Comparison of ENCODE assay signal across 18 mouse cellular contexts in genomic region chr13:91094851-91095250, GRCm38 (mm10).
A peak's percentile ranks its signal among the peaks of the same experiment; 100 is the strongest.
DNase-seq lines count a peak whose midpoint lies in the region; ATAC-seq and TF ChIP-seq lines count a peak whose summit lies in the region.
"Had no signal": no experiment of that assay in that cellular context is flagged by ENCODE, and none has a peak within 500 bp of the region (broad histone marks: within the 10 kb centered on the region; RNA-seq: fewer than 3 reads in every experiment).

No protein-coding gene starts in this region.

- H3K9me3 ChIP-seq in hindbrain, embryonic 13.5 days: no peaks in the 10 kb centered on the region
- H3K9me3 ChIP-seq in hindbrain, embryonic 12.5 days (replicated peaks): no peaks in the 10 kb centered on the region
- no peaks in the 10 kb centered on the region for H3K9me3 ChIP-seq in lung, postnatal 0 days (ENCODE audit: low read length)
- H3K9me3 ChIP-seq in hindbrain, embryonic 16.5 days (ENCODE audit: control insufficient read depth, low read length): no peaks in the 10 kb centered on the region
- no peaks in the 10 kb centered on the region for H3K9me3 ChIP-seq in limb, embryonic 10.5 days (replicated peaks)
- no peaks in the 10 kb centered on the region for H3K9me3 ChIP-seq in forebrain, embryonic 13.5 days (replicated peaks)
- H3K9me3 ChIP-seq: forebrain, embryonic 15.5 days; heart, embryonic 13.5 days; liver, embryonic 12.5 days; lung, embryonic 15.5 days; stomach, embryonic 15.5 days had no signal

- H3K4me1 ChIP-seq in hindbrain, embryonic 13.5 days (replicated peaks): peaks cover 11% of the 10 kb centered on the region
- no peaks in the 10 kb centered on the region for H3K4me1 ChIP-seq in hindbrain, embryonic 12.5 days
- H3K4me1 ChIP-seq in lung, postnatal 0 days (ENCODE audit: insufficient read depth, low read depth, low read length): no peaks in the 10 kb centered on the region
- peaks cover 14% of the 10 kb centered on the region for H3K4me1 ChIP-seq in hindbrain, embryonic 16.5 days (ENCODE audit: control insufficient read depth, insufficient read depth, low read depth, low read length)
- H3K4me1 ChIP-seq in limb, embryonic 10.5 days: peaks cover 21% of the 10 kb centered on the region
- H3K4me1 ChIP-seq in forebrain, embryonic 13.5 days: peaks cover 14% of the 10 kb centered on the region
- H3K4me1 ChIP-seq: stomach, embryonic 15.5 days had no signal

- H3K36me3 ChIP-seq in hindbrain, embryonic 13.5 days: no peaks in the 10 kb centered on the region
- no peaks in the 10 kb centered on the region for H3K36me3 ChIP-seq in hindbrain, embryonic 12.5 days
- H3K36me3 ChIP-seq in lung, postnatal 0 days (ENCODE audit: insufficient read depth, low read length): no peaks in the 10 kb centered on the region
- H3K36me3 ChIP-seq in hindbrain, embryonic 16.5 days (ENCODE audit: control insufficient read depth, insufficient read depth, low read length): no peaks in the 10 kb centered on the region
- no peaks in the 10 kb centered on the region for H3K36me3 ChIP-seq in limb, embryonic 10.5 days
- H3K36me3 ChIP-seq in forebrain, embryonic 13.5 days (ENCODE audit: poor library complexity, severe bottlenecking): no peaks in the 10 kb centered on the region
- H3K36me3 ChIP-seq: forebrain, embryonic 15.5 days; heart, embryonic 13.5 days; liver, embryonic 12.5 days; lung, embryonic 15.5 days; stomach, embryonic 15.5 days had no signal

- no peaks in the 10 kb centered on the region for H3K27me3 ChIP-seq in hindbrain, embryonic 13.5 days
- H3K27me3 ChIP-seq in hindbrain, embryonic 12.5 days: no peaks in the 10 kb centered on the region
- no peaks in the 10 kb centered on the region for H3K27me3 ChIP-seq in lung, postnatal 0 days (replicated peaks; ENCODE audit: insufficient read depth, low read length)
- no peaks in the 10 kb centered on the region for H3K27me3 ChIP-seq in hindbrain, embryonic 16.5 days (replicated peaks; ENCODE audit: control insufficient read depth, insufficient read depth, low read length)
- H3K27me3 ChIP-seq in limb, embryonic 10.5 days (ENCODE audit: low read depth, poor library complexity, severe bottlenecking): no peaks in the 10 kb centered on the region
- H3K27me3 ChIP-seq in forebrain, embryonic 13.5 days: no peaks in the 10 kb centered on the region
- H3K27me3 ChIP-seq: forebrain, embryonic 15.5 days; heart, embryonic 13.5 days; liver, embryonic 12.5 days; lung, embryonic 15.5 days; stomach, embryonic 15.5 days had no signal

- H3K4me3 ChIP-seq in hindbrain, embryonic 13.5 days: no peak overlapping the region
- no peak overlapping the region for H3K4me3 ChIP-seq in hindbrain, embryonic 12.5 days
- H3K4me3 ChIP-seq in lung, postnatal 0 days (ENCODE audit: low read depth, low read length): no peak overlapping the region
- H3K4me3 ChIP-seq in hindbrain, embryonic 16.5 days (ENCODE audit: low read length): no peak overlapping the region
- H3K4me3 ChIP-seq in limb, embryonic 10.5 days: no peak overlapping the region
- no peak overlapping the region for H3K4me3 ChIP-seq in forebrain, embryonic 13.5 days
- H3K4me3 ChIP-seq: forebrain, embryonic 15.5 days; gastrocnemius, adult 2 months; heart, embryonic 13.5 days; liver, embryonic 12.5 days; lung, embryonic 15.5 days; stomach, embryonic 15.5 days had no signal

- WGBS in hindbrain, embryonic 13.5 days: 86% methylated on average over 4 of the region's 4 CpGs
- 94% methylated on average over 4 of the region's 4 CpGs for WGBS in hindbrain, embryonic 12.5 days
- WGBS in lung, postnatal 0 days: 78% methylated on average over 4 of the region's 4 CpGs
- WGBS in hindbrain, embryonic 16.5 days: 87% methylated on average over 4 of the region's 4 CpGs
- 94% methylated on average over 4 of the region's 4 CpGs for WGBS in limb, embryonic 10.5 days
- 92% methylated on average over 4 of the region's 4 CpGs for WGBS in forebrain, embryonic 13.5 days

- no peak for ATAC-seq in hindbrain, embryonic 13.5 days (ENCODE audit: low FRiP score)
- ATAC-seq in hindbrain, embryonic 12.5 days (ENCODE audit: low FRiP score): no peak
- no peak for ATAC-seq in lung, postnatal 0 days
- no peak for ATAC-seq in hindbrain, embryonic 16.5 days
- no peak for ATAC-seq in forebrain, embryonic 13.5 days
- ATAC-seq: intestine, postnatal 0 days; liver, embryonic 12.5 days had no signal

- H3K4me2 ChIP-seq in hindbrain, embryonic 13.5 days: no peak overlapping the region
- no peak overlapping the region for H3K4me2 ChIP-seq in hindbrain, embryonic 12.5 days (replicated peaks)
- no peak overlapping the region for H3K4me2 ChIP-seq in lung, postnatal 0 days (replicated peaks; ENCODE audit: low read depth, low read length)
- H3K4me2 ChIP-seq in hindbrain, embryonic 16.5 days (ENCODE audit: low read length): no peak overlapping the region; the same call in 1 of the 2 replicates
- H3K4me2 ChIP-seq in forebrain, embryonic 13.5 days: no peak overlapping the region
- H3K4me2 ChIP-seq: forebrain, embryonic 15.5 days; heart, embryonic 13.5 days; liver, embryonic 12.5 days; lung, embryonic 15.5 days; stomach, embryonic 15.5 days had no signal

- no peak for TF ChIP-seq CTCF in lung, postnatal 0 days (IDR thresholded peaks at IDR 0.05)

- H3K9ac ChIP-seq in hindbrain, embryonic 13.5 days: no peak overlapping the region
- H3K9ac ChIP-seq in hindbrain, embryonic 12.5 days: no peak overlapping the region
- H3K9ac ChIP-seq in lung, postnatal 0 days (replicated peaks; ENCODE audit: low read depth): no peak overlapping the region
- no peak overlapping the region for H3K9ac ChIP-seq in hindbrain, embryonic 16.5 days (ENCODE audit: low read depth, low read length)
- no peak overlapping the region for H3K9ac ChIP-seq in forebrain, embryonic 13.5 days
- H3K9ac ChIP-seq: heart, embryonic 13.5 days; liver, embryonic 12.5 days; lung, embryonic 15.5 days; stomach, embryonic 15.5 days had no signal

- no peak for DNase-seq in lung, postnatal 0 days (ENCODE audit: low spot score)
- no peak for DNase-seq in lung, postnatal 25 days (ENCODE audit: low spot score)
- no peak for DNase-seq in limb, embryonic 10.5 days (ENCODE audit: low spot score)
- DNase-seq in ovary, postnatal 14 days (ENCODE audit: low spot score): no peak
- DNase-seq: cerebellum, adult 9-11 months; gastrocnemius, adult 2 months; heart, adult 11 months; heart, postnatal 36 days had no signal

- peak overlapping the region; percentile 49; the same call in 1 of the 2 replicates for H3K27ac ChIP-seq in hindbrain, embryonic 13.5 days
- no peak overlapping the region for H3K27ac ChIP-seq in hindbrain, embryonic 12.5 days
- H3K27ac ChIP-seq in lung, postnatal 0 days (ENCODE audit: low read length): peak overlapping the region; percentile 57; the same call in 1 of the 2 replicates
- peak overlapping the region; percentile 67 for H3K27ac ChIP-seq in hindbrain, embryonic 16.5 days (ENCODE audit: low read depth, low read length)
- peak overlapping the region; percentile 81; the same call in 1 of the 2 replicates for H3K27ac ChIP-seq in limb, embryonic 10.5 days
- H3K27ac ChIP-seq in forebrain, embryonic 13.5 days: no peak overlapping the region
- H3K27ac ChIP-seq: gastrocnemius, adult 2 months; heart, embryonic 13.5 days; liver, embryonic 12.5 days had no signal

- no peak for TF ChIP-seq EP300 in lung, postnatal 0 days (IDR thresholded peaks at IDR 0.05)

Comparison
In these comparisons a context has a peak if more than half of its experiments do, and no peak if none do; other contexts are left out.
1. H3K27ac ChIP-seq: peak in hindbrain, embryonic 13.5 days (single experiment), lung, postnatal 0 days (single experiment), hindbrain, embryonic 16.5 days (single experiment) and limb, embryonic 10.5 days (single experiment); none in hindbrain, embryonic 12.5 days (single experiment) and forebrain, embryonic 13.5 days (single experiment).